Mouse (Mus musculus) midbrain, embryonic 13.5 days (tissue): ENCODE results near the gene Fam172a. TPM values are rescaled to one million over a fixed set of nuclear protein-coding genes. Genes with fewer than 3 reads are reported as not detected.

Experiments
- ATAC-seq: fragments of 200-750 bp; cut with Nextera tagmentation; 2 replicates; pipeline ENCODE4 v1.8.0; 2017; ENCODE audit warnings: mild to moderate bottlenecking, moderate TSS enrichment, moderate library complexity
- H3K27ac ChIP-seq: fragments of 300-500 bp; sonication (generic); 2 replicates; pipeline ENCODE4 v1.5.1; 2015; ENCODE audit warnings: inconsistent platforms, mild to moderate bottlenecking, moderate library complexity
- H3K27me3 ChIP-seq: fragments of 300-500 bp; sonication (generic); 2 replicates; pipeline ENCODE4 v1.6.1; 2015; ENCODE audit warnings: mild to moderate bottlenecking, inconsistent platforms
- H3K36me3 ChIP-seq: fragments of 300-500 bp; sonication (generic); 2 replicates; pipeline ENCODE4 v1.6.1; 2015; ENCODE audit warnings: mild to moderate bottlenecking, inconsistent platforms
- H3K4me1 ChIP-seq: fragments of 300-500 bp; sonication (generic); replicated peaks from 2 replicates; pipeline ENCODE4 v1.6.1; 2015; ENCODE audit warnings: inconsistent platforms
- H3K4me2 ChIP-seq: fragments of 300-500 bp; sonication (generic); replicated peaks from 2 replicates; pipeline ENCODE4 v1.6.1; 2015; ENCODE audit warnings: moderate library complexity, mild to moderate bottlenecking, inconsistent platforms
- H3K4me3 ChIP-seq: fragments of 300-500 bp; sonication (generic); replicated peaks from 2 replicates; pipeline ENCODE4 v1.5.1; 2015; ENCODE audit warnings: mild to moderate bottlenecking, inconsistent platforms
- H3K9ac ChIP-seq: fragments of 300-500 bp; sonication (generic); replicated peaks from 2 replicates; pipeline ENCODE4 v1.6.1; 2015; ENCODE audit warnings: mild to moderate bottlenecking, inconsistent platforms
- H3K9me3 ChIP-seq: fragments of 300-500 bp; sonication (generic); 2 replicates; pipeline ENCODE4 v1.6.1; 2016; ENCODE audit warnings: mild to moderate bottlenecking, inconsistent platforms
- WGBS: fragments of 180-500 bp; shearing (Covaris S2); methylation state at CpG from one replicate; pipeline ENCODE4 v1.1.7; 2015; 5-methylcytosine and 5-hydroxymethylcytosine counted together
- polyA plus RNA-seq: library from polyadenylated mRNA; unstranded; fragments of >200 nt; fragmentation: Nextera tagmentation; extraction: Ambion mirVana; gene quantifications from 2 replicates; pipeline ENCODE4 v1.2.1, GENCODE M21; 2015

Fam172a gene
- polyA plus RNA-seq, 1 experiment from 2014 or later: 43.0 TPM

GRCm38 (mm10) chr13:78174891-78175290, 473.1 kb downstream of the Fam172a start:
- Histone ChIP-seq H3K4me1 (peaks cover 19% of the 10 kb centered on the region), H3K4me2 (peak overlapping the region; percentile 42), H3K4me3 (peak overlapping the region; percentile 15; the same call in 1 of the 2 replicates), H3K9ac (0 out of 2 replicates have a peak overlapping the region, but pooled peaks have one; percentile 19), H3K27me3 (peaks cover 75% of the 10 kb centered on the region), H3K9me3 (no peaks in the 10 kb centered on the region), H3K27ac (no peak overlapping the region; the same call in 1 of the 2 replicates), H3K36me3 (no peaks in the 10 kb centered on the region)
- no peak for ATAC-seq
- 32% methylated on average over 1 of the region's 1 CpGs for WGBS

GRCm38 (mm10) chr13:78175821-78176380, 474.1 kb downstream of the Fam172a start:
- Histone ChIP-seq H3K4me2 (peak overlapping the region; percentile 47), H3K4me3 (peak overlapping the region; percentile 27), H3K27me3 (peaks cover 73% of the 10 kb centered on the region), H3K9ac (peak overlapping the region; percentile 60), H3K4me1 (peaks cover 24% of the 10 kb centered on the region), H3K36me3 (no peaks in the 10 kb centered on the region), H3K9me3 (no peaks in the 10 kb centered on the region), H3K27ac (peak overlapping the region; percentile 76)
- no peak for ATAC-seq
- WGBS: 1% methylated on average over 8 of the region's 8 CpGs

GRCm38 (mm10) chr13:78177381-78177950, 475.6 kb downstream of the Fam172a start:
- H3K27me3 ChIP-seq: peaks cover 66% of the 10 kb centered on the region
- peak overlapping the region; percentile 61 for H3K4me2 ChIP-seq
- peak overlapping the region; percentile 46 for H3K4me3 ChIP-seq
- no peak for ATAC-seq
- H3K4me1 ChIP-seq: peaks cover 26% of the 10 kb centered on the region
- 17% methylated on average over 5 of the region's 5 CpGs for WGBS
- H3K9me3 ChIP-seq: no peaks in the 10 kb centered on the region
- peak overlapping the region; percentile 77 for H3K9ac ChIP-seq
- H3K27ac ChIP-seq: peak overlapping the region; percentile 92
- H3K36me3 ChIP-seq: no peaks in the 10 kb centered on the region

- Histone ChIP-seq H3K4me2 (peak overlapping the region; percentile 61), H3K27ac (peak overlapping the region; percentile 92), H3K9me3 (no peaks in the 10 kb centered on the region), H3K4me1 (peaks cover 32% of the 10 kb centered on the region), H3K27me3 (peaks cover 66% of the 10 kb centered on the region), H3K4me3 (peak overlapping the region; percentile 46), H3K9ac (peak overlapping the region; percentile 77), H3K36me3 (no peaks in the 10 kb centered on the region)
- ATAC-seq: no peak
- WGBS: 8% methylated on average over 1 of the region's 1 CpGs
These were observed 476.2 kb downstream of the Fam172a start for GRCm38 (mm10) chr13:78178021-78178420.

- Histone ChIP-seq H3K4me1 (peaks cover 38% of the 10 kb centered on the region), H3K36me3 (no peaks in the 10 kb centered on the region), H3K4me3 (peak overlapping the region; percentile 46), H3K4me2 (peak overlapping the region; percentile 61), H3K27ac (peak overlapping the region; percentile 92), H3K9ac (peak overlapping the region; percentile 77), H3K9me3 (no peaks in the 10 kb centered on the region), H3K27me3 (peaks cover 63% of the 10 kb centered on the region)
- ATAC-seq: no peak
- WGBS: 5% methylated on average over 5 of the region's 5 CpGs
These were observed 476.9 kb downstream of the Fam172a start for GRCm38 (mm10) chr13:78178771-78179170.

- peaks cover 45% of the 10 kb centered on the region for H3K4me1 ChIP-seq
- H3K9me3 ChIP-seq: no peaks in the 10 kb centered on the region
- peaks cover 56% of the 10 kb centered on the region for H3K27me3 ChIP-seq
- H3K9ac ChIP-seq: peak overlapping the region; percentile 77
- 2% methylated on average over 38 of the region's 38 CpGs for WGBS
- H3K36me3 ChIP-seq: no peaks in the 10 kb centered on the region
- peak overlapping the region; percentile 92 for H3K27ac ChIP-seq
- peak overlapping the region; percentile 46 for H3K4me3 ChIP-seq
- ATAC-seq: peak; percentile 73
- peak overlapping the region; percentile 61 for H3K4me2 ChIP-seq
These were observed 477.7 kb downstream of the Fam172a start for GRCm38 (mm10) chr13:78179312-78180097.

- Histone ChIP-seq H3K27me3 (peaks cover 49% of the 10 kb centered on the region), H3K4me2 (peak overlapping the region; percentile 61), H3K27ac (peak overlapping the region; percentile 92), H3K9me3 (no peaks in the 10 kb centered on the region), H3K4me3 (peak overlapping the region; percentile 46; the same call in 1 of the 2 replicates), H3K9ac (no peak overlapping the region), H3K36me3 (no peaks in the 10 kb centered on the region), H3K4me1 (peaks cover 53% of the 10 kb centered on the region)
- 32% methylated on average over 3 of the region's 3 CpGs for WGBS
- ATAC-seq: no peak
These were observed 478.4 kb downstream of the Fam172a start for GRCm38 (mm10) chr13:78180261-78180660.

GRCm38 (mm10) chr13:78181071-78181929, 479.5 kb downstream of the Fam172a start:
- H3K27me3 ChIP-seq: peaks cover 47% of the 10 kb centered on the region
- H3K27ac ChIP-seq: peak overlapping the region; percentile 92
- ATAC-seq: peak; percentile 25
- no peaks in the 10 kb centered on the region for H3K36me3 ChIP-seq
- H3K4me2 ChIP-seq: peak overlapping the region; percentile 57
- H3K4me1 ChIP-seq: peaks cover 59% of the 10 kb centered on the region
- H3K9ac ChIP-seq: peak overlapping the region; percentile 64
- WGBS: under 1% methylated on average over 44 of the region's 44 CpGs
- H3K4me3 ChIP-seq: peak overlapping the region; percentile 43
- no peaks in the 10 kb centered on the region for H3K9me3 ChIP-seq

GRCm38 (mm10) chr13:78181930-78182558, 480.2 kb downstream of the Fam172a start:
- Histone ChIP-seq H3K4me3 (peak overlapping the region; percentile 43), H3K4me1 (peaks cover 66% of the 10 kb centered on the region), H3K27me3 (peaks cover 48% of the 10 kb centered on the region), H3K9ac (peak overlapping the region; percentile 64), H3K27ac (peak overlapping the region; percentile 92), H3K9me3 (no peaks in the 10 kb centered on the region), H3K4me2 (peak overlapping the region; percentile 57), H3K36me3 (peaks cover 3% of the 10 kb centered on the region; the same call in 1 of the 2 replicates)
- 1% methylated on average over 14 of the region's 14 CpGs for WGBS
- ATAC-seq: peak; percentile 53

GRCm38 (mm10) chr13:78183004-78183403, 481.2 kb downstream of the Fam172a start:
- H3K27me3 ChIP-seq: peaks cover 54% of the 10 kb centered on the region
- peak overlapping the region; percentile 92 for H3K27ac ChIP-seq
- peaks cover 6% of the 10 kb centered on the region for H3K36me3 ChIP-seq
- WGBS: 3% methylated on average over 5 of the region's 5 CpGs
- peaks cover 75% of the 10 kb centered on the region for H3K4me1 ChIP-seq
- ATAC-seq: no peak
- peak overlapping the region; percentile 64 for H3K9ac ChIP-seq
- no peaks in the 10 kb centered on the region for H3K9me3 ChIP-seq
- peak overlapping the region; percentile 57 for H3K4me2 ChIP-seq
- peak overlapping the region; percentile 43 for H3K4me3 ChIP-seq

- H3K4me2 ChIP-seq: peak overlapping the region; percentile 57
- H3K4me1 ChIP-seq: peaks cover 83% of the 10 kb centered on the region
- 6% methylated on average over 5 of the region's 5 CpGs for whole genome bisulfite sequencing
- H3K27me3 ChIP-seq: peaks cover 55% of the 10 kb centered on the region
- ATAC-seq: peak; percentile 57
- peak overlapping the region; percentile 92 for H3K27ac ChIP-seq
- H3K9ac ChIP-seq: peak overlapping the region; percentile 32; the same call in 1 of the 2 replicates
- no peaks in the 10 kb centered on the region for H3K9me3 ChIP-seq
- H3K4me3 ChIP-seq: no peak overlapping the region
- peaks cover 11% of the 10 kb centered on the region for H3K36me3 ChIP-seq
These were observed 482.2 kb downstream of the Fam172a start for GRCm38 (mm10) chr13:78183986-78184385.
